Mouse (Mus musculus): ENCODE measurements around the gene Gsg1l.

DNA sequence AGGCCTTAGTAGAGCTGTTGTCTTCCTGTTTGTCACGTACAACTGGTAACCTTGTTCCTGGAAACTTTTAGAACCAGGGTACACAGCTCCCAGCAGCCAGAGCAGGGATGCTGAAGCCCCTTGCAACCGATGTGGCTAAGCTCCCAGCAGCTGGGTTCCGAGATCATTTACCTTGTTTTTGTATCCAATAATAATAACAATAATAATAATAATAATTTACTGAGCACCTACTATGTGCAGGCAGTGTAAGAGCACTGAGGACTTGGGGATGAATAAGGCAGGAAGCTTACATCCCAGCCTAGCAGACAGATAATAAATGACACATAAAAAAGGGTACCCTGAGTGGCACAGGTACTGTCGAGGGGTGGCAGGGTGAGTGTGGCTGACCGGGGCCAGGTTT, 42.4 kb downstream of the Gsg1l start:
- no peak for TF ChIP-seq POLR2A (IDR thresholded peaks at IDR 0.05; ENCODE audit: borderline replicate concordance, extremely low read depth, low read depth, low read length)
- no peak for TF ChIP-seq CTCF (IDR thresholded peaks at IDR 0.05; ENCODE audit: insufficient read depth, low read length)
